Mouse (Mus musculus) small intestine, adult 2 months (tissue): Measurements from ENCODE around the gene Ethe1. TPM values are rescaled to one million over a fixed set of nuclear protein-coding genes. Genes with fewer than 3 reads are reported as not detected.
"Not testable (repeated sequence)": the region's sequence is repeated elsewhere in the genome, so short reads cannot be mapped to it uniquely, and the experiment has no call there.

Experiments
- H3K27ac ChIP-seq: fragments of 200-500 bp; 2 replicates; pipeline ENCODE4 v1.5.1; 2012; ENCODE audit warnings: low read depth, low read length, control low read depth, inconsistent platforms; ENCODE audit not compliant: insufficient read depth
- H3K27me3 ChIP-seq: fragments of 200-500 bp; 2 replicates; pipeline ENCODE4 v1.6.1; 2012; ENCODE audit warnings: mild to moderate bottlenecking, moderate library complexity, low read length, inconsistent platforms; ENCODE audit not compliant: control insufficient read depth, insufficient read depth
- H3K36me3 ChIP-seq: fragments of 200-500 bp; 2 replicates; pipeline ENCODE4 v1.6.1; 2012; ENCODE audit warnings: mild to moderate bottlenecking, low read length, control low read depth, inconsistent platforms; ENCODE audit not compliant: control insufficient read depth, insufficient read depth
- H3K4me1 ChIP-seq: fragments of 200-500 bp; 2 replicates; pipeline ENCODE4 v1.6.1; 2012; ENCODE audit warnings: low read length, inconsistent platforms, mixed read lengths; ENCODE audit not compliant: control insufficient read depth, insufficient read depth, insufficient read length
- H3K4me3 ChIP-seq: fragments of 200-500 bp; 2 replicates; pipeline ENCODE4 v1.5.1; 2012; ENCODE audit warnings: low read depth, mild to moderate bottlenecking, control low read depth, inconsistent platforms, low read length, moderate library complexity
- CTCF ChIP-seq: fragments of 200-500 bp; IDR thresholded peaks from 2 replicates; pipeline ENCODE4 v1.5.1; 2012; ENCODE audit warnings: low read depth, mild to moderate bottlenecking, control low read depth, inconsistent platforms, low read length, moderate library complexity, mixed read lengths; ENCODE audit not compliant: insufficient replicate concordance, insufficient read length; ENCODE audit errors: extremely low read depth
- POLR2A ChIP-seq: fragments of 200-500 bp; IDR thresholded peaks from 2 replicates; pipeline ENCODE4 v1.6.1; 2012; ENCODE audit warnings: low read depth, mild to moderate bottlenecking, control low read depth, inconsistent platforms, low read length, moderate library complexity
- WGBS: fragments of 180-500 bp; shearing (Covaris S2); methylation state at CpG from one replicate; pipeline ENCODE4 v1.1.7; 2018; 5-methylcytosine and 5-hydroxymethylcytosine counted together
- polyA plus RNA-seq: library from polyadenylated mRNA; depleted of rRNA; stranded (reverse); fragments of >200 nt; gene quantifications from 2 replicates; pipeline ENCODE4 v1.2.3, GENCODE M21; 2012

Ethe1 gene
- polyA plus RNA-seq, 1 experiment, result 44.2 TPM

DNA sequence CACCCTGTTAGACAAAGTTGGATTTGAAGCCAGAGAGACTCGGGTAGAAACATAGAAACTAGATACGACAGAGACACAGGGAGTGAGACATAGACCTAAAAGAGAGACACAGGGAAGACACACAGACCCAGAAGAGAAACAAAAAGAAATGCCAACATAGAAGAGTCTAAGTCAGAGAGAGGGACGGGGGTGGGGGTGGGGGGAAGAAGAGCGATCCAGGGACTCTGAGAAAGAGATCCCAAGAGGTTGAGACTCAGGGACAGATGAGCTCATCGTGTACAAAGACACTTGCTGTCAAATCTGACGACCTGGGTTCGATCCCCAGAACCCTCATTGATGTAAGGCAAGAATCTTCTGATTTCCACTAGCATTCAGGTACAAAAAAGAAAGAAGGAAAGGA is 24.4 kb downstream of the Ethe1 start:
- Histone ChIP-seq H3K27ac (no peak overlapping the region), H3K36me3 (peaks cover 1% of the 10 kb centered on the region; the same call in 1 of the 2 replicates), H3K27me3 (no peaks in the 10 kb centered on the region), H3K4me3 (peak overlapping the region; percentile 71), H3K4me1 (peaks cover 13% of the 10 kb centered on the region)
- 13% methylated on average over 7 of the region's 7 CpGs for WGBS
- TF ChIP-seq POLR2A, result no peak
- TF ChIP-seq CTCF, result no peak

DNA sequence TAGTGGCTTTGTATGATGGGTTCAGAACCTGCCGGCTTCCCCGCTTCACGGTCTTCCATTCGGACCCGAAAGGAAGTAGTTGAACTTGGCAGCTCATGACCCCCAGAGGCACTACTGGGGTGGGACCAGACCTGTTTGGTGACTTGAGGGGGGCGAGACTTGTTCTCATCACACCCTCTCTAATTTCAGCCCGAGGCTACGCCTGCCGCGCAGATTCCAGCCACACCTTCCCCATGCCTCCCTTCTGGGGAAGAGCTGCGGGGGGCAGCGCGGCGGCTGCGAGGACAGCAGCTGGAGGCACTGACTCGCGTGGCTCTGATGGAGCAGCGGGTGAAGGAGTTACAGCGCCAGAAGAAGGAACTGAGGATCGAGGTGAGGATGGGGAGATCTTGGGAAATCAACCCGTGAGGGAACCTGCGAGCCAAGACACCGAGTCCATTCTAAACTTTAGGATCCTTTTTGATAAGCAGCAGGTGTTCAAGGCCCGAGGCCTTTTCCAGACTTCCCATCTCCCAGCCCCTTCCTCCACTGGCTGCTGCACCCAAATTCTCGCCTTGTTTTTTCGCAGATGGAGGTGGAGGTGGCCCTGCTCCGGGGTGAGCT is 25.1 kb downstream of the Ethe1 start:
- 41% methylated on average over 27 of the region's 27 CpGs for WGBS

DNA sequence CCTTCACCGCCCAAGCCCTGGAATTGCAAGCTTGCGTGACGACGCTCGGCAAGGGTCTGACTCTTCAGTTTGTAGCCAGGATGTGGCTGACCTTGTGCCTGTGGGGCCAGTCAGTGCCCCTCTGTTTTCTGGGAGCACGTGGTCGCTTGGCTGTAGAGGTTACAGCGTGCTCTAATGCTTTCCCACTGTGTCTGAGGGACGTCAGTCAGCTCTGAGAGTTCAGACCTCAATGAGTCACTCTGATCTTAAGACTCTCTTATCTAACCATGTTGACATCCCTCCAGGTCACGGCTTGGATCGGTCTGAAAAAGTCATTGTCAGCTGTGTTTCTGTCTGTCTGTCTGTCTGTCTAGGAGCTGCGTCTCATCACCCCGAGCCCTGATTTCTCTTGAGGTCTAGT is 27.5 kb downstream of the Ethe1 start:
- Histone ChIP-seq H3K4me3 (no peak overlapping the region), H3K27ac (no peak overlapping the region), H3K36me3 (peaks cover 11% of the 10 kb centered on the region), H3K27me3 (no peaks in the 10 kb centered on the region), H3K4me1 (peaks cover 9% of the 10 kb centered on the region)
- WGBS, result 76% methylated on average over 13 of the region's 13 CpGs
- TF ChIP-seq CTCF, result no peak
- no peak for TF ChIP-seq POLR2A

More for the DNA sequence above, 25.1 kb downstream of the Ethe1 start:
- H3K27ac ChIP-seq, result no peak overlapping the region
- H3K4me1 ChIP-seq, result peaks cover 13% of the 10 kb centered on the region
- peak overlapping the region; percentile 35 for H3K4me3 ChIP-seq
- peaks cover 4% of the 10 kb centered on the region; the same call in 1 of the 2 replicates for H3K36me3 ChIP-seq
- H3K27me3 ChIP-seq, result no peaks in the 10 kb centered on the region
- TF ChIP-seq POLR2A (no peak), CTCF (no peak)

DNA sequence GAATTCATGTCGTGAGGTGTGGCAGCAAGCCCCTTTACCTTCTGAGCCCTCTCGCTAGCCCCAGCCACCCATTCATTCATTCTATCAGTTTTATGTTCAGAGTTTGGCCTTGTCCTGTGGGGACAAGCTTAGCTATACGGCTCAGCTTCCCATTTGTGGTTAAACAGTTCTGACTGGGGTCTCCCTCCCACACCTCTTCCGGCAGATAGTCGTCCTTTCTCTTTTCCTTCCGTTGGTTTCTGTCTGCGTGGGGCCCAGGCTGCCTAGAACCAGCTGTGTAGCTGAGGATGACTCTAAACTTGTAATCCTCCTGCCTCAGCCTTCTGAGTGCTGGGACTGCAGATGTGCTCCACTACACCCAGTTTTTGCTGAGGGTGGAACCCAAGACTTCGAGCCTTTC is 30.4 kb downstream of the Ethe1 start:
- Histone ChIP-seq H3K36me3 (peaks cover 16% of the 10 kb centered on the region), H3K4me1 (no peaks in the 10 kb centered on the region), H3K4me3 (no peak overlapping the region), H3K27ac (no peak overlapping the region), H3K27me3 (no peaks in the 10 kb centered on the region)
- TF ChIP-seq POLR2A (no peak), CTCF (no peak)
- 87% methylated on average over 8 of the region's 8 CpGs for WGBS

DNA sequence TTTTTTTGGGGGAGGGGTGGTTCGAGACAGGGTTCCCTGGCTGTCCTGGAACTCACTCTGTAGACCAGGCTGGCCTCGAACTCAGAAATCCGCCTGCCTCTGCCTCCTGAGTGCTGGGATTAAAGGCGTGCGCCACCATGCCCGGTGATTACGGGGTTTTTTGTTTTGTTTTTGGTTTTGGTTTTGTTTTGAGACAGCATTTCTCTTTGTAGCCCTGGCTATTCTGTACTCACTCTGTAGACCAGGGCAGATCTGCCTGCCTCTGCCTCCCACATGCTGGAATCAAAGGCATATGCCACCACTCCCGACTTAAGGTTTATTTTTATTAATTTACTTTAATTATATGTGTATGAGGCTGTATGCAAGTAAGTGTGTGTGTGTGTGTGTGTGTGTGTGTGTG is 31.0 kb downstream of the Ethe1 start:
- not testable (repeated sequence) for H3K4me3 ChIP-seq, H3K27ac ChIP-seq, H3K4me1 ChIP-seq, H3K27me3 ChIP-seq
- peaks cover 20% of the 10 kb centered on the region for H3K36me3 ChIP-seq
- 86% methylated on average over 8 of the region's 8 CpGs for WGBS

DNA sequence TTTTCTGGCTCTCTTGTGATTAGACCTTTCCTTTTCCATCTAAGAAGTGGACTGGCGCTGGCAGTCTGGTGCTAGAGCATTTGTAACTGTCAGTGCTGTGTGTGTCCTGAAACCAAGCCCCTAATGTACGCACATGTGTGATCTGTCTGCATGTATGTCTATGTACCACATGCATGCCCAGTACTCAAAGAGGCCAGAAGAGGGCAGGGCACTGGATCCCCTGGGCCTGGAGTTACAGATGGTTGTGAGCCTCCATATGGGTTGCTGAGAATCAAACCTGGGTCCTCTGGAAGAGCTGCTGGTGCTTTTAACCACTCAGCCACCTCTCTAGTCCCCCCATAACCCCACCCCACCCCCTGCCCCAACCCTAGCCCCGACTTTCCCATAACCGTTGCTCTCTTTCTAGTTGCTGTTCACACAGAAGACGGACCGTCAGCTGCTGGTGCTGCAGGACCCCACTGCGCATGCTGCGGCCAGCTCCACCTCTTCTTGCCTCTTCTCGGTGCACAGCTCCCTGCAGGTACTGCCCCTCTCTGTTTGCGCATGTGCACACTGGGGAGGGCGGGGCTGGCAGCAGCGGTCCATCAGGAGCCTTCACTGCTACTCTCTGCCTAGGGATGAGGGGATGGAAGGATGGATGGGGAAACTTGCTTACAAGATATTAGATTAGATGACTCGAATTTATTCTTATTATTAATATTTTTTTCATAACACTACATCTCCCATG is 32.5 kb downstream of the Ethe1 start:
- H3K36me3 ChIP-seq, result peaks cover 29% of the 10 kb centered on the region
- H3K27ac ChIP-seq, result no peak overlapping the region
- TF ChIP-seq CTCF, result no peak
- no peak for TF ChIP-seq POLR2A
- H3K27me3 ChIP-seq, result no peaks in the 10 kb centered on the region
- no peaks in the 10 kb centered on the region for H3K4me1 ChIP-seq
- no peak overlapping the region for H3K4me3 ChIP-seq
- 91% methylated on average over 13 of the region's 13 CpGs for WGBS

DNA sequence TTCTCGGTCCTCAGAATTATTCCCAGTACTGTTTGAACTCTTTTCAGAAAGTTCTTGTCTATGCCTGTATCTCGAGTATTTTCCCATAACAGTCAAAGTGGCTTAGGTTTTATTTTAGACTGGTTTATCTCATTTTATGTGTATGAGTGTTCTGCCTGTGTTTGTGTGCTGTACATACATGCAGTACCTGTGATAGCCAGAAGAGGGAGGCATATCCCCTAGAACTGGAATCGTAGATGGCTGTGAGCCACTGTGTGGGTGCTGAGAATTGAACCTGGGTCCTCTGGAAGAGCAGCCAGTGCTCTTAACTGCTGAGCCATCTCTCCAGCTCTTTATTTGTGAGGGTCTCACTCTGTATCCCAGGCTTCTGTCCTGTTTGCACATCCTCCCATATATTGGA is 33.9 kb downstream of the Ethe1 start:
- no peaks in the 10 kb centered on the region for H3K4me1 ChIP-seq
- 85% methylated on average over 3 of the region's 3 CpGs for WGBS
- H3K27me3 ChIP-seq, result no peaks in the 10 kb centered on the region
- no peak overlapping the region for H3K27ac ChIP-seq
- H3K36me3 ChIP-seq, result peaks cover 30% of the 10 kb centered on the region
- TF ChIP-seq CTCF (peak; percentile 37; the same call in 1 of the 2 replicates), POLR2A (no peak)
- no peak overlapping the region for H3K4me3 ChIP-seq

DNA sequence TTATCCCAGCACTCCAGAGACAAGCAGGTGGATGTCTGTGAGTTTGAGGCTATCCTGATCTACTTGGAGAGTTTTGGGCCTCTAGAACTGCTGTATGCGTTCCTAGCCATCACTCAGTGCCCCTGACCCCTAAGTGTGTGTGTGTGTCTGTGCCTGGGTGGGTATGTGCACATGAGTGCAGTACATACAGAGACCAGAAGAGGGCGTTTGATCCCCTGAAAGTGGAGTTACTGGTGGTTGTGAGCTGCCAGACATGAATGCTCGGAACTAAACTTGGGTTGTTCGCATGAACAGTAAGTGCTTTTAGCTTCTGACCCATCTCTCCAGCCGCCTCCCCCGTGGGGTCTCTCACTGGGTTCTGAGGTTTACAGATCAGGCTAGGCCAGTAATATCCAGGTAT is 35.6 kb downstream of the Ethe1 start:
- Histone ChIP-seq H3K4me1 (no peaks in the 10 kb centered on the region), H3K27me3 (no peaks in the 10 kb centered on the region), H3K27ac (no peak overlapping the region), H3K4me3 (no peak overlapping the region), H3K36me3 (peaks cover 29% of the 10 kb centered on the region)
- TF ChIP-seq CTCF (no peak), POLR2A (no peak)
- WGBS, result 89% methylated on average over 6 of the region's 6 CpGs
